In genomic region chr4:116824541-116825004, GRCm38 (mm10) we compare ENCODE assay signal across 8 mouse cellular contexts. TPM values are rescaled to one million over a fixed set of nuclear protein-coding genes. Genes with fewer than 3 reads are reported as not detected.
A peak's percentile ranks its signal among the peaks of the same experiment; 100 is the strongest.
DNase-seq lines count a peak whose midpoint lies in the region; ATAC-seq lines count a peak whose summit lies in the region.

No protein-coding gene starts in this region.

- peak; percentile 91 for DNase-seq in R1 (ENCODE audit: low read depth, low spot score)
- peak; percentile 82 to 86 for DNase-seq in cerebellum, postnatal 10 days
- peak; percentile 54 to 60 for DNase-seq in frontal cortex, postnatal 25 days (ENCODE audit: low spot score in 2 of 2)
- DNase-seq in layer of hippocampus, postnatal 36 days, result peak; percentile 71 to 76
- peak; percentile 76 for DNase-seq in lung, postnatal 36 days
- peak; percentile 86 for DNase-seq in retina, postnatal 1 day
- peak; percentile 80 for DNase-seq in thymus, postnatal 4 days

- H3K27me3 ChIP-seq in hindbrain, embryonic 13.5 days, result peaks cover 26% of the 10 kb centered on the region

- WGBS in hindbrain, embryonic 13.5 days, result 1% methylated on average over 29 of the region's 29 CpGs

- peak overlapping the region; percentile 73 for H3K4me2 ChIP-seq in hindbrain, embryonic 13.5 days

- peak overlapping the region; percentile 85 for H3K9ac ChIP-seq in hindbrain, embryonic 13.5 days

- ATAC-seq in hindbrain, embryonic 13.5 days (ENCODE audit: low FRiP score), result peak; percentile 44

- H3K9me3 ChIP-seq in hindbrain, embryonic 13.5 days, result no peaks in the 10 kb centered on the region

- H3K4me3 ChIP-seq in hindbrain, embryonic 13.5 days, result peak overlapping the region; percentile 56

- H3K4me1 ChIP-seq in hindbrain, embryonic 13.5 days (replicated peaks), result peaks cover 28% of the 10 kb centered on the region

- H3K27ac ChIP-seq in hindbrain, embryonic 13.5 days, result peak overlapping the region; percentile 88

- H3K36me3 ChIP-seq in hindbrain, embryonic 13.5 days, result no peaks in the 10 kb centered on the region

RNA-seq across cellular contexts. Expression of gene Hpdl, which starts 3.1 kb away (rescaled TPM):
- 0.88 and 1.2 TPM in 2 replicates for polyA plus RNA-seq in hindbrain, embryonic 13.5 days (2015; fragmentation: Nextera tagmentation; extraction: Ambion mirVana)
- 1 to 10 TPM; 4.9 to 5.2 TPM for total RNA-seq in layer of hippocampus, postnatal 36 days (2021)

RNA-seq across cellular contexts. Expression of gene Mutyh, which starts 17.1 kb away (rescaled TPM):
- polyA plus RNA-seq in hindbrain, embryonic 13.5 days (2015; fragmentation: Nextera tagmentation; extraction: Ambion mirVana), result 8.9 and 9.0 TPM in 2 replicates
- total RNA-seq in layer of hippocampus, postnatal 36 days (2021), result 1 to 10 TPM; 3.0 to 3.7 TPM

RNA-seq across cellular contexts. Expression of gene Toe1, which starts 17.1 kb away (rescaled TPM):
- polyA plus RNA-seq in hindbrain, embryonic 13.5 days (2015; fragmentation: Nextera tagmentation; extraction: Ambion mirVana), result 29.2 and 29.9 TPM in 2 replicates
- 10 to 100 TPM; 12.7 to 14.2 TPM for total RNA-seq in layer of hippocampus, postnatal 36 days (2021)

RNA-seq across cellular contexts. Expression of gene Zswim5, which starts 52.6 kb away (rescaled TPM):
- 8.5 and 8.9 TPM in 2 replicates for polyA plus RNA-seq in hindbrain, embryonic 13.5 days (2015; fragmentation: Nextera tagmentation; extraction: Ambion mirVana)
- total RNA-seq in layer of hippocampus, postnatal 36 days (2021), result 10 to 100 TPM; 17.6 to 18.5 TPM

Comparison
In these comparisons a context has a peak if more than half of its experiments do, and no peak if none do; other contexts are left out.
1. Peak in every context shown above with its lines: DNase-seq, ATAC-seq, H3K4me3 ChIP-seq and H3K27ac ChIP-seq.